Comparison of ENCODE assay signal across 9 mouse cellular contexts in the genomic region with DNA sequence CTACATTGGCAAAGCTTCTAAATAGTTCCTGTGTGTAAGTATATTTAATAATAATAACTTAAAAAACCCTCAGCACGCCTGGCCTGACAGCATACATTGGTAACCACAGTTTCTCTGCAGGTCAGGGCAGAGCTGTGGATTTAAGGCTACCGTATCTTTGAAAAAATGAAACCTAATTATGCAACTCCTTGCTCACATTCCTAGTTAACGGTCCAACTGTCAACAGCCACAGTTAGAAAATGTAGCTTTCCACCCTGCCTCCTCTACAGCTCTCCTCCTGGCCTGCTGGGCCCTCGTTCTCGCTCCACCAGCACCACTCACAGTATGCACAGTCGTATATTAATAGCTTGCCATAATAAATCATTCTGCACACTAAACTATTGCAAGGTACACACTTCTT. TPM values are rescaled to one million over a fixed set of nuclear protein-coding genes. Genes with fewer than 3 reads are reported as not detected.
DNase-seq lines count a peak whose midpoint lies in the region; ATAC-seq and TF ChIP-seq lines count a peak whose summit lies in the region.
"Had no signal": no experiment of that assay in that cellular context is flagged by ENCODE, and none has a peak within 500 bp of the region (broad histone marks: within the 10 kb centered on the region; RNA-seq: fewer than 3 reads in every experiment).

No protein-coding gene starts in this region.

- no peak overlapping the region for H3K4me3 ChIP-seq in kidney, adult 2 months (ENCODE audit: insufficient read depth, low read depth, low read length)
- no peak overlapping the region for H3K4me3 ChIP-seq in liver, embryonic 12.5 days
- no peak overlapping the region for H3K4me3 ChIP-seq in forebrain, postnatal 0 days (ENCODE audit: low read depth, low read length)

- peaks cover 30% of the 10 kb centered on the region for H3K4me1 ChIP-seq in kidney, adult 2 months (ENCODE audit: control insufficient read depth, insufficient read depth, low read length)
- H3K4me1 ChIP-seq in liver, embryonic 12.5 days, result peaks cover 75% of the 10 kb centered on the region
- H3K4me1 ChIP-seq in forebrain, postnatal 0 days (ENCODE audit: insufficient read depth), result 0 out of 2 replicates have a peak, but pooled peaks cover 2% of the 10 kb centered on the region

- peak overlapping the region; percentile 92 for H3K4me2 ChIP-seq in liver, embryonic 12.5 days
- H3K4me2 ChIP-seq in forebrain, postnatal 0 days (ENCODE audit: low read depth), result no peak overlapping the region

- 12% methylated on average over 6 of the region's 6 CpGs for WGBS in kidney, adult 2 months
- 65% methylated on average over 6 of the region's 6 CpGs for WGBS in liver, embryonic 12.5 days (ENCODE audit: insufficient replicate concordance)
- 68% methylated on average over 6 of the region's 6 CpGs for WGBS in forebrain, postnatal 0 days

- peak; percentile 62 for ATAC-seq in frontal cortex, adult (ENCODE audit: low TSS enrichment)
- ATAC-seq in liver, embryonic 12.5 days, result no peak
- ATAC-seq in forebrain, postnatal 0 days, result no peak

- H3K9ac ChIP-seq in liver, embryonic 12.5 days, result peak overlapping the region; percentile 54; the same call in 1 of the 2 replicates
- no peak overlapping the region for H3K9ac ChIP-seq in forebrain, postnatal 0 days

- peak overlapping the region; percentile 47; the same call in 1 of the 2 replicates for H3K27ac ChIP-seq in kidney, adult 2 months (ENCODE audit: insufficient read depth, low read depth, low read length)
- peak overlapping the region; percentile 84 for H3K27ac ChIP-seq in liver, embryonic 12.5 days
- no peak overlapping the region for H3K27ac ChIP-seq in forebrain, postnatal 0 days (ENCODE audit: low read depth, low read length)

- H3K9me3 ChIP-seq in liver, embryonic 12.5 days (replicated peaks), result no peaks in the 10 kb centered on the region
- H3K9me3 ChIP-seq in forebrain, postnatal 0 days (ENCODE audit: low read length), result no peaks in the 10 kb centered on the region

- no peaks in the 10 kb centered on the region for H3K27me3 ChIP-seq in kidney, adult 2 months (replicated peaks; ENCODE audit: control insufficient read depth, insufficient read depth, low read length)
- H3K27me3 ChIP-seq in liver, embryonic 12.5 days (replicated peaks), result no peaks in the 10 kb centered on the region
- no peaks in the 10 kb centered on the region for H3K27me3 ChIP-seq in forebrain, postnatal 0 days (ENCODE audit: insufficient read depth, low read length)

- no peak for TF ChIP-seq POLR2A in kidney, adult 2 months (IDR thresholded peaks at IDR 0.05; ENCODE audit: low read depth, low read length)

- no peak for DNase-seq in frontal cortex, adult 2 months (ENCODE audit: extremely low spot score in 1 of 2, low spot score in 1 of 2)
- DNase-seq in kidney, adult 2 months, result peak; percentile 47
- no peak for DNase-seq in kidney, adult 9 months
- DNase-seq in A20 (ENCODE audit: low read depth, low spot score), result peak; percentile 67
- DNase-seq in thymus, postnatal 25 days, result no peak
- no peak for DNase-seq in forebrain, postnatal 0 days
- DNase-seq: gastrocnemius, postnatal 10 days had no signal

- no peaks in the 10 kb centered on the region for H3K36me3 ChIP-seq in kidney, adult 2 months (ENCODE audit: control insufficient read depth, insufficient read depth, low read length)
- H3K36me3 ChIP-seq in liver, embryonic 12.5 days, result peaks cover 8% of the 10 kb centered on the region; the same call in 1 of the 2 replicates
- H3K36me3 ChIP-seq in forebrain, postnatal 0 days (ENCODE audit: insufficient read depth), result no peaks in the 10 kb centered on the region

- no peak for TF ChIP-seq CTCF in kidney, adult 2 months (conservative IDR thresholded peaks at IDR 0.05; ENCODE audit: insufficient read depth, insufficient read length, low read depth, low read length)
- TF ChIP-seq CTCF in forebrain, postnatal 0 days (IDR thresholded peaks at IDR 0.05; ENCODE audit: low read depth), result no peak

RNA-seq across cellular contexts. Expression of a gene that starts 3.7 kb away (rescaled TPM):
- 33.4 and 34.2 TPM in 2 replicates for polyA plus RNA-seq in frontal cortex, adult 2 months (2012; rRNA removed)
- polyA plus RNA-seq in kidney, adult 2 months (2012; rRNA removed), result 13.0 and 13.2 TPM in 2 replicates
- polyA plus RNA-seq in liver, embryonic 12.5 days (2016; fragmentation: Nextera tagmentation; extraction: Ambion mirVana), result 11.3 and 13.3 TPM in 2 replicates
- total RNA-seq in forebrain, postnatal 0 days (2014; rRNA removed), result 17.0 and 28.7 TPM in 2 replicates
- 11.3 and 17.2 TPM in 2 replicates for polyA plus RNA-seq in forebrain, postnatal 0 days (2015; fragmentation: Nextera tagmentation; extraction: Ambion mirVana)

Comparison
In these comparisons a context has a peak if more than half of its experiments do, and no peak if none do; other contexts are left out.
1. DNase-seq: peak in kidney, adult 2 months (single experiment) and A20 (single experiment); none in frontal cortex, adult 2 months (0 of 2), kidney, adult 9 months (single experiment), thymus, postnatal 25 days (single experiment) and forebrain, postnatal 0 days (single experiment).